Mouse (Mus musculus) liver, adult 2 months (tissue): ENCODE measurements around the gene Slc35b3. TPM values are rescaled to one million over a fixed set of nuclear protein-coding genes. Genes with fewer than 3 reads are reported as not detected.

Source experiments
- DNase-seq: peaks from one replicate; pipeline ENCODE4 v3.0.0-alpha.2; 2011; ENCODE audit warnings: low read depth, low spot score; ENCODE audit errors: extremely low read depth
- H3K27ac ChIP-seq: fragments of 200-500 bp; replicated peaks from 2 replicates; pipeline ENCODE4 v1.5.1; 2012; ENCODE audit warnings: low read depth, mild to moderate bottlenecking, control low read depth, inconsistent platforms, low read length; ENCODE audit not compliant: insufficient read depth
- H3K27me3 ChIP-seq: fragments of 200-500 bp; 2 replicates; pipeline ENCODE4 v1.6.1; 2012; ENCODE audit warnings: mild to moderate bottlenecking, moderate library complexity, low read length, inconsistent platforms; ENCODE audit not compliant: control insufficient read depth, insufficient read depth
- H3K36me3 ChIP-seq: fragments of 200-500 bp; 2 replicates; pipeline ENCODE4 v1.6.1; 2012; ENCODE audit warnings: low read length, inconsistent platforms; ENCODE audit not compliant: control insufficient read depth, insufficient read depth
- H3K4me1 ChIP-seq: fragments of 200-500 bp; 2 replicates; pipeline ENCODE4 v1.6.1; 2011; ENCODE audit warnings: low read length; ENCODE audit not compliant: control insufficient read depth, insufficient read depth
- H3K4me3 ChIP-seq: fragments of 200-500 bp; 2 replicates; pipeline ENCODE4 v1.5.1; 2011; ENCODE audit warnings: low read depth, mild to moderate bottlenecking, control low read depth, low read length, moderate library complexity; ENCODE audit not compliant: insufficient read depth
- H3K79me2 ChIP-seq: fragments of 200-500 bp; 2 replicates; pipeline ENCODE4 v1.6.1; 2012; ENCODE audit warnings: inconsistent platforms, mild to moderate bottlenecking, low read length, moderate library complexity; ENCODE audit not compliant: control insufficient read depth, insufficient read depth
- H3K9ac ChIP-seq: fragments of 200-500 bp; 2 replicates; pipeline ENCODE4 v1.6.1; 2012; ENCODE audit warnings: low read depth, mild to moderate bottlenecking, control low read depth, inconsistent platforms, low read length
- CTCF ChIP-seq: fragments of 200-500 bp; IDR thresholded peaks from 2 replicates; pipeline ENCODE4 v1.5.1; 2011; ENCODE audit warnings: low read depth, low read length, control low read depth
- POLR2A ChIP-seq: fragments of 200-500 bp; IDR thresholded peaks from 2 replicates; pipeline ENCODE4 v1.6.1; 2011; ENCODE audit warnings: low read length, control low read depth; ENCODE audit not compliant: insufficient read depth; ENCODE audit errors: extremely low read depth
- WGBS: fragments of 180-500 bp; shearing (Covaris S2); methylation state at CpG from one replicate; pipeline ENCODE4 v1.1.7; 2018; 5-methylcytosine and 5-hydroxymethylcytosine counted together
- polyA plus RNA-seq: library from polyadenylated mRNA; depleted of rRNA; stranded (reverse); fragments of >200 nt; gene quantifications from 2 replicates; pipeline ENCODE4 v1.2.3, GENCODE M21; 2012
- total RNA-seq: library from RNA; depleted of rRNA; stranded (reverse); fragments of >200 nt; gene quantifications from 2 replicates; pipeline ENCODE4 v1.2.3, GENCODE M21; 2014

Slc35b3 gene
- total and polyA plus RNA-seq, 2 experiments: 9.8 to 21.1 TPM

- DNase-seq: no peak
- H3K36me3 ChIP-seq: no peaks in the 10 kb centered on the region
- 87% methylated on average over 6 of the region's 6 CpGs for WGBS
Observed at GRCm38 (mm10) chr13:38914771-38915170, 45.9 kb downstream of the Slc35b3 start.

GRCm38 (mm10) chr13:38892364-38892763 is 68.3 kb downstream of the Slc35b3 start:
- H3K79me2 ChIP-seq: no peaks in the 10 kb centered on the region
- TF ChIP-seq POLR2A: no peak
- TF ChIP-seq CTCF: no peak
- WGBS: 68% methylated on average over 3 of the region's 3 CpGs
- no peaks in the 10 kb centered on the region for H3K36me3 ChIP-seq
- DNase-seq: no peak
- no peak overlapping the region for H3K27ac ChIP-seq
- no peaks in the 10 kb centered on the region for H3K27me3 ChIP-seq
- no peaks in the 10 kb centered on the region for H3K4me1 ChIP-seq
- H3K9ac ChIP-seq: no peak overlapping the region
- H3K4me3 ChIP-seq: no peak overlapping the region

More at GRCm38 (mm10) chr13:38914771-38915170, 45.9 kb downstream of the Slc35b3 start:
- Histone ChIP-seq H3K4me1 (no peaks in the 10 kb centered on the region), H3K4me3 (no peak overlapping the region), H3K27ac (no peak overlapping the region), H3K79me2 (no peaks in the 10 kb centered on the region), H3K27me3 (no peaks in the 10 kb centered on the region), H3K9ac (no peak overlapping the region)
- no peak for TF ChIP-seq POLR2A
- no peak for TF ChIP-seq CTCF
